Mouse (Mus musculus) heart, embryonic 12.5 days (tissue): ENCODE measurements around the gene Agap1. TPM values are rescaled to one million over a fixed set of nuclear protein-coding genes. Genes with fewer than 3 reads are reported as not detected.

Experiments
- ATAC-seq: fragments of 200-750 bp; cut with Nextera tagmentation; 2 replicates; pipeline ENCODE4 v1.8.0; 2017; ENCODE audit warnings: moderate TSS enrichment, moderate library complexity; ENCODE audit not compliant: insufficient number of reproducible peaks, low FRiP score
- H3K27ac ChIP-seq: fragments of 300-500 bp; sonication (generic); 2 replicates; pipeline ENCODE4 v1.5.1; 2016; ENCODE audit warnings: mild to moderate bottlenecking, moderate library complexity; ENCODE audit not compliant: poor library complexity, severe bottlenecking
- H3K27me3 ChIP-seq: fragments of 300-500 bp; sonication (generic); replicated peaks from 2 replicates; pipeline ENCODE4 v1.6.1; 2016; ENCODE audit warnings: mild to moderate bottlenecking, moderate library complexity
- H3K36me3 ChIP-seq: fragments of 300-500 bp; sonication (generic); 2 replicates; pipeline ENCODE4 v1.6.1; 2016; ENCODE audit warnings: mild to moderate bottlenecking, moderate library complexity
- H3K4me1 ChIP-seq: fragments of 300-500 bp; sonication (generic); replicated peaks from 2 replicates; pipeline ENCODE4 v1.6.1; 2016; ENCODE audit warnings: mild to moderate bottlenecking
- H3K4me2 ChIP-seq: fragments of 300-500 bp; sonication (generic); 2 replicates; pipeline ENCODE4 v1.6.1; 2016; ENCODE audit warnings: mild to moderate bottlenecking, moderate library complexity
- H3K4me3 ChIP-seq: fragments of 300-500 bp; sonication (generic); 2 replicates; pipeline ENCODE4 v1.5.1; 2016; ENCODE audit warnings: mild to moderate bottlenecking
- H3K9ac ChIP-seq: fragments of 300-500 bp; sonication (generic); 2 replicates; pipeline ENCODE4 v1.6.1; 2016; ENCODE audit warnings: mild to moderate bottlenecking, moderate library complexity
- H3K9me3 ChIP-seq: fragments of 300-500 bp; sonication (generic); replicated peaks from 2 replicates; pipeline ENCODE4 v1.6.1; 2016; ENCODE audit warnings: mild to moderate bottlenecking, moderate library complexity
- WGBS: fragments of 180-500 bp; shearing (Covaris S2); methylation state at CpG from one replicate; pipeline ENCODE4 v1.1.7; 2016; 5-methylcytosine and 5-hydroxymethylcytosine counted together
- polyA plus RNA-seq: library from polyadenylated mRNA; unstranded; fragments of >200 nt; fragmentation: Nextera tagmentation; extraction: Ambion mirVana; gene quantifications from 2 replicates; pipeline ENCODE4 v1.2.1, GENCODE M21; 2016

Gene Agap1
- polyA plus RNA-seq, 1 experiment from 2014 or later: 16.3 TPM

GRCm38 (mm10) chr1:89621014-89621791 lies 166.6 kb downstream of the Agap1 start:
- 66% methylated on average over 8 of the region's 8 CpGs for WGBS
- H3K4me2 ChIP-seq: no peak overlapping the region
- H3K4me3 ChIP-seq: no peak overlapping the region
- no peak overlapping the region for H3K9ac ChIP-seq
- no peaks in the 10 kb centered on the region for H3K9me3 ChIP-seq
- H3K27me3 ChIP-seq: no peaks in the 10 kb centered on the region
- ATAC-seq: no peak
- no peak overlapping the region for H3K27ac ChIP-seq
- H3K4me1 ChIP-seq: peaks cover 88% of the 10 kb centered on the region
- H3K36me3 ChIP-seq: no peaks in the 10 kb centered on the region

DNA sequence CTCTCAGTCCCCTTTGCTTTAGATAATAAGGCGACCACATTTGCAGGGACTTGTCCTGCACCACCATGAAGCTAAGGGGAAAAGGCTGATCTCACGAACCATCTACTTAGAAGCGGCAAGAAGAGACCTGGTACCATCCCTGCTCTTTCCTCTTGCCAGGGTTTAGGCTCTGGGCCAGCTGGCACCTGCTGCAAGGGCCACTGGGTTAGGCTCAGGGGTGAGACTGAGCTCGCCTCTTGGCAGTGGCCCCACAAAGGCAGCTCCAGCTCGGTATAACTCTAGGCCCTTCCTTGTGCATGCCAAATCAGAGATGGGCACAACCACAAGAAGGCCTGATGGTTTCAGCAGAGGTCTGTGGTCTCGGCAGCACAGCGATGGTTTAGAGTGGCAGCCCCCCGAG lies 167.3 kb downstream of the Agap1 start:
- Histone ChIP-seq H3K4me3 (no peak overlapping the region), H3K27ac (peak overlapping the region; percentile 46), H3K4me1 (peaks cover 91% of the 10 kb centered on the region), H3K27me3 (no peaks in the 10 kb centered on the region), H3K9me3 (no peaks in the 10 kb centered on the region), H3K36me3 (no peaks in the 10 kb centered on the region), H3K9ac (peak overlapping the region; percentile 55; the same call in 1 of the 2 replicates), H3K4me2 (no peak overlapping the region)
- 72% methylated on average over 8 of the region's 8 CpGs for WGBS
- ATAC-seq: no peak

- no peaks in the 10 kb centered on the region for H3K9me3 ChIP-seq
- H3K27me3 ChIP-seq: no peaks in the 10 kb centered on the region
- no peak overlapping the region for H3K4me2 ChIP-seq
- H3K36me3 ChIP-seq: no peaks in the 10 kb centered on the region
- ATAC-seq: no peak
- WGBS: 40% methylated on average over 7 of the region's 7 CpGs
- no peak overlapping the region for H3K9ac ChIP-seq
- H3K4me1 ChIP-seq: peaks cover 89% of the 10 kb centered on the region
- no peak overlapping the region for H3K4me3 ChIP-seq
- H3K27ac ChIP-seq: peak overlapping the region; percentile 46
Observed at GRCm38 (mm10) chr1:89622801-89623200, 168.2 kb downstream of the Agap1 start.

DNA sequence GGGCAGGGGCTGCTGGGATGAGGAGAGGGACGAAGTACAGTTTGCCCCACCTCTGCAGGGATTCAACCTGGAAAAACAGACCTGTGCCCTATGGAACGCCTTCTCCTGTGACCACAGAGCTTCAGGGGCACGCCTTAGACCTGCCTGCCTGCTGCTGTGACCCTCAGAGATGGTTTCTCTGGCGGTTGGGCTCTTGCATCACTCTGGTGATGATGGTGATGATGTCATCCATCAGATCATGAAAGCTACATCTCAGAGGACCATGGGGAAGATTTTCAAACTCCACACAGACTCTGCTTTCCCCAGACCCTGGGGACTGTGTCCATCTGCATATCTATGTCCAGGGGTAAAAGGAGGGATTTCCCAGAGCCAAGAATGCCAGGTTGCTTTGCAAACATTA lies 170.7 kb downstream of the Agap1 start:
- no peak overlapping the region for H3K4me2 ChIP-seq
- no peaks in the 10 kb centered on the region for H3K27me3 ChIP-seq
- no peak overlapping the region for H3K27ac ChIP-seq
- WGBS: 69% methylated on average over 4 of the region's 4 CpGs
- peaks cover 9% of the 10 kb centered on the region for H3K36me3 ChIP-seq
- no peaks in the 10 kb centered on the region for H3K9me3 ChIP-seq
- ATAC-seq: no peak
- no peak overlapping the region for H3K4me3 ChIP-seq
- no peak overlapping the region for H3K9ac ChIP-seq
- peaks cover 64% of the 10 kb centered on the region for H3K4me1 ChIP-seq

- peaks cover 61% of the 10 kb centered on the region for H3K4me1 ChIP-seq
- H3K36me3 ChIP-seq: peaks cover 9% of the 10 kb centered on the region
- no peak overlapping the region for H3K9ac ChIP-seq
- no peaks in the 10 kb centered on the region for H3K9me3 ChIP-seq
- ATAC-seq: no peak
- WGBS: 87% methylated on average over 7 of the region's 7 CpGs
- no peaks in the 10 kb centered on the region for H3K27me3 ChIP-seq
- H3K4me2 ChIP-seq: no peak overlapping the region
- no peak overlapping the region for H3K27ac ChIP-seq
- no peak overlapping the region for H3K4me3 ChIP-seq
Observed at GRCm38 (mm10) chr1:89625967-89626366, 171.4 kb downstream of the Agap1 start.

GRCm38 (mm10) chr1:89626940-89627339 lies 172.3 kb downstream of the Agap1 start:
- ATAC-seq: no peak
- H3K36me3 ChIP-seq: peaks cover 9% of the 10 kb centered on the region
- no peak overlapping the region for H3K9ac ChIP-seq
- H3K27me3 ChIP-seq: no peaks in the 10 kb centered on the region
- no peak overlapping the region for H3K4me2 ChIP-seq
- H3K9me3 ChIP-seq: no peaks in the 10 kb centered on the region
- no peak overlapping the region for H3K27ac ChIP-seq
- H3K4me1 ChIP-seq: peaks cover 54% of the 10 kb centered on the region
- no peak overlapping the region for H3K4me3 ChIP-seq
- 79% methylated on average over 10 of the region's 10 CpGs for WGBS

GRCm38 (mm10) chr1:89627650-89628049 lies 173.0 kb downstream of the Agap1 start:
- H3K9me3 ChIP-seq: no peaks in the 10 kb centered on the region
- ATAC-seq: no peak
- no peak overlapping the region for H3K27ac ChIP-seq
- H3K4me1 ChIP-seq: peaks cover 47% of the 10 kb centered on the region
- H3K27me3 ChIP-seq: no peaks in the 10 kb centered on the region
- peaks cover 11% of the 10 kb centered on the region for H3K36me3 ChIP-seq
- 52% methylated on average over 3 of the region's 3 CpGs for WGBS
- no peak overlapping the region for H3K4me3 ChIP-seq
- H3K9ac ChIP-seq: no peak overlapping the region
- no peak overlapping the region for H3K4me2 ChIP-seq

GRCm38 (mm10) chr1:89630836-89631235 lies 176.2 kb downstream of the Agap1 start:
- Histone ChIP-seq H3K4me1 (peaks cover 20% of the 10 kb centered on the region; the same call in 1 of the 2 replicates), H3K9ac (no peak overlapping the region), H3K36me3 (peaks cover 24% of the 10 kb centered on the region), H3K27me3 (no peaks in the 10 kb centered on the region), H3K4me3 (no peak overlapping the region), H3K27ac (no peak overlapping the region), H3K9me3 (no peaks in the 10 kb centered on the region), H3K4me2 (no peak overlapping the region)
- ATAC-seq: no peak
- WGBS: 54% methylated on average over 4 of the region's 4 CpGs

DNA sequence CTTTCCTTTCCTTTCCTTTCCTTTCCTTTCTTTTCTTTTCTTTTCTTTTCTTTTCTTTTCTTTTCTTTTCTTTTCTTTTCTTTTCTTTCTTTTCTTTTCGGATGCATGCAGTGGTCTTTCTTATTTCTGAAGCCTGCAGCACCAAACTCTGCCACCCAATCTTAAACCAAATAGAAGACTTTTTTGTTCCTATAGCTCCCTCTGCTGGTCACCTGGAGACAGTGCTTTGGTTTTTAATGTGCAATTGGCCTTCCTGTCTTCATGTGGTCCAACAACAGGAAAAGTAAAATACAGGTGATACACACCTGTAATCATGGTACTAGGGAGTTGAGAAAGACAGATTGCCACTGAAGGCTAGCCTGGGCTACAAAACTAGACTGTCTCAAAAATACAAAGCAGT lies 177.1 kb downstream of the Agap1 start:
- Histone ChIP-seq H3K9ac (no peak overlapping the region), H3K9me3 (no peaks in the 10 kb centered on the region), H3K27ac (no peak overlapping the region), H3K27me3 (no peaks in the 10 kb centered on the region), H3K4me2 (no peak overlapping the region), H3K4me3 (no peak overlapping the region), H3K4me1 (peaks cover 14% of the 10 kb centered on the region), H3K36me3 (peaks cover 30% of the 10 kb centered on the region)
- WGBS: 10% methylated on average over 1 of the region's 1 CpGs
- ATAC-seq: no peak

- 70% methylated on average over 14 of the region's 14 CpGs for WGBS
- Histone ChIP-seq H3K27me3 (no peaks in the 10 kb centered on the region), H3K9ac (no peak overlapping the region), H3K4me2 (no peak overlapping the region), H3K4me1 (peaks cover 16% of the 10 kb centered on the region), H3K4me3 (no peak overlapping the region), H3K36me3 (peaks cover 32% of the 10 kb centered on the region), H3K9me3 (no peaks in the 10 kb centered on the region), H3K27ac (no peak overlapping the region)
- no peak for ATAC-seq
Observed at GRCm38 (mm10) chr1:89634055-89634454, 179.4 kb downstream of the Agap1 start.

DNA sequence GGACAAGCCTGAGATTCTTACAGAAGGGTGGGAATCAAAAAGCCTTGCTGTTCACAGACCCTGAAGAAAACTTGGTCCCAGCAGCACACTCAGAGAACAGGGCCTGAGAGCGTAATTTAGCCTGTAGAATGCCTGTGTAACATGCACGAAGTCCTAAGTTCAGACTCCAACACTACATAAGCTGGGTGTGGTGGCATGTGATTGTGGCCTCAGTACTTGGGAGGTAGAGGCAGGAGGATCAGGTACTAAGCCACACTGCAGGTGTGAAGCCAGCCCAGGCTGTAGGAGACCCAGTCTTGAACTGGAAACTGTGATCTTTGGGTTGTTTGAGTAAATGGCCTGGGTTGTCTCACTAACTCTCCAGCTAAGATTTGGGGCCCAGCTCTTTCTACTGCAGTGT lies 180.5 kb downstream of the Agap1 start:
- Histone ChIP-seq H3K4me2 (no peak overlapping the region), H3K27ac (no peak overlapping the region), H3K9me3 (no peaks in the 10 kb centered on the region), H3K27me3 (no peaks in the 10 kb centered on the region), H3K4me3 (no peak overlapping the region), H3K36me3 (peaks cover 30% of the 10 kb centered on the region), H3K9ac (no peak overlapping the region), H3K4me1 (peaks cover 16% of the 10 kb centered on the region)
- no peak for ATAC-seq
- 85% methylated on average over 2 of the region's 2 CpGs for WGBS

DNA sequence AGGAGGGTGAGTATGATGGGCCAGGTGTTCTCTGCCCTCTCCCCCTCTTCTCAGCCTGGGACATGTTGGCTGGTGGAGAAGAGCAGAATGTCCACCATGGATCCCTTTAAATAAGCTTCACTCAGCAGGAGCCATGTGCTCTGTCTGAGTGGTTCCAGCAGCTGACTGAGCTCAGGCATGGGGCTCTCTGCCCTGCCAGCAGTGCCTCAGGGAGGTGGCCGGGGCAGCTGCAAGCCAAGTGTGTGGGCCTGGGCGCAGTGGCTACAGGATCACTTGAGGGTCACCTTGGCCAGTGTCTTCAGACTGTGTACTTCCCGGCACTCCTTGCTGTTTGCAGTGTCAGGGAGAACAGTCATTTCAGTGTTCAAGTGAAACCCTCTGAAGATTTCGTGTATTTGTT lies 183.1 kb downstream of the Agap1 start:
- ATAC-seq: no peak
- no peaks in the 10 kb centered on the region for H3K27me3 ChIP-seq
- peaks cover 26% of the 10 kb centered on the region for H3K36me3 ChIP-seq
- H3K4me1 ChIP-seq: peaks cover 14% of the 10 kb centered on the region
- WGBS: 81% methylated on average over 4 of the region's 4 CpGs
- peak overlapping the region; percentile 48; the same call in 1 of the 2 replicates for H3K27ac ChIP-seq
- H3K9me3 ChIP-seq: no peaks in the 10 kb centered on the region
- H3K4me3 ChIP-seq: no peak overlapping the region
- H3K9ac ChIP-seq: no peak overlapping the region
- no peak overlapping the region for H3K4me2 ChIP-seq
